Mouse (Mus musculus) hindbrain, embryonic 11.5 days (tissue): ENCODE measurements at regions not wholly inside any gene's neighbourhood (a gene's known extent, or its start where the extent isn't known, plus 50 kb on each side); places are given as distances from the start of the nearest gene placed in this dataset.

Experiments used
- ATAC-seq: fragments of 200-750 bp; cut with Nextera tagmentation; 2 replicates; pipeline ENCODE4 v1.8.0; 2017; ENCODE audit warnings: mild to moderate bottlenecking, moderate TSS enrichment, moderate library complexity; ENCODE audit not compliant: low FRiP score
- DNase-seq: peaks from one replicate; pipeline ENCODE4 v3.0.0-alpha.2; 2015; ENCODE audit warnings: low spot score
- H3K27ac ChIP-seq: fragments of 300-500 bp; sonication (generic); 2 replicates; pipeline ENCODE4 v1.5.1; 2014; ENCODE audit warnings: mild to moderate bottlenecking, low read depth, low read length
- H3K27me3 ChIP-seq: fragments of 300-500 bp; sonication (generic); 2 replicates; pipeline ENCODE4 v1.6.1; 2014; ENCODE audit warnings: mild to moderate bottlenecking, low read length, moderate library complexity, mixed read lengths; ENCODE audit not compliant: control insufficient read depth, insufficient read depth
- H3K36me3 ChIP-seq: fragments of 300-500 bp; sonication (generic); 2 replicates; pipeline ENCODE4 v1.6.1; 2014; ENCODE audit warnings: mild to moderate bottlenecking, low read length, moderate library complexity, mixed read lengths; ENCODE audit not compliant: control insufficient read depth, insufficient read depth
- H3K4me1 ChIP-seq: fragments of 300-500 bp; sonication (generic); replicated peaks from 2 replicates; pipeline ENCODE4 v1.6.1; 2014; ENCODE audit warnings: low read length, mixed read lengths; ENCODE audit not compliant: control insufficient read depth, insufficient read depth
- H3K4me2 ChIP-seq: fragments of 300-500 bp; sonication (generic); replicated peaks from 2 replicates; pipeline ENCODE4 v1.6.1; 2014; ENCODE audit warnings: mild to moderate bottlenecking, low read depth, low read length
- H3K4me3 ChIP-seq: fragments of 300-500 bp; sonication (generic); 2 replicates; pipeline ENCODE4 v1.5.1; 2014; ENCODE audit warnings: low read depth, low read length
- H3K9ac ChIP-seq: fragments of 300-500 bp; sonication (generic); 2 replicates; pipeline ENCODE4 v1.6.1; 2014; ENCODE audit warnings: low read depth, low read length
- H3K9me3 ChIP-seq: fragments of 300-500 bp; sonication (generic); 2 replicates; pipeline ENCODE4 v1.6.1; 2016; ENCODE audit warnings: low read length; ENCODE audit not compliant: control insufficient read depth
- WGBS: fragments of 180-500 bp; shearing (Covaris S2); extraction: QIAGEN DNeasy Blood & Tissue Kit; methylation state at CpG from one replicate; pipeline ENCODE4 v1.1.7; 2014; 5-methylcytosine and 5-hydroxymethylcytosine counted together

- no peaks in the 10 kb centered on the region for H3K27me3 ChIP-seq
- no peak overlapping the region for H3K27ac ChIP-seq
- no peak for DNase-seq
These were observed 189.7 kb upstream of the Nsun2 start for GRCm38 (mm10) chr13:69343806-69344205.

GRCm38 (mm10) chr13:69357435-69357834 is 176.1 kb upstream of the Nsun2 start:
- ATAC-seq: no peak
- H3K27me3 ChIP-seq: no peaks in the 10 kb centered on the region

More at GRCm38 (mm10) chr13:69343806-69344205, 189.7 kb upstream of the Nsun2 start:
- Histone ChIP-seq H3K4me2 (no peak overlapping the region), H3K9me3 (no peaks in the 10 kb centered on the region), H3K4me3 (no peak overlapping the region), H3K9ac (no peak overlapping the region), H3K36me3 (no peaks in the 10 kb centered on the region), H3K4me1 (no peaks in the 10 kb centered on the region)
- no peak for ATAC-seq

GRCm38 (mm10) chr13:69365880-69366490 is 167.6 kb upstream of the Nsun2 start:
- H3K4me3 ChIP-seq: no peak overlapping the region
- H3K9me3 ChIP-seq: no peaks in the 10 kb centered on the region
- H3K4me2 ChIP-seq: no peak overlapping the region
- no peak overlapping the region for H3K27ac ChIP-seq
- ATAC-seq (0 out of 2 replicates have a peak, but pooled peaks have one; percentile 45), DNase-seq (peak; percentile 14)
- H3K4me1 ChIP-seq: no peaks in the 10 kb centered on the region
- H3K36me3 ChIP-seq: no peaks in the 10 kb centered on the region
- WGBS: 67% methylated on average over 1 of the region's 1 CpGs
- H3K27me3 ChIP-seq: no peaks in the 10 kb centered on the region
- no peak overlapping the region for H3K9ac ChIP-seq

More at GRCm38 (mm10) chr13:69357435-69357834, 176.1 kb upstream of the Nsun2 start:
- DNase-seq: no peak
- Histone ChIP-seq H3K9ac (no peak overlapping the region), H3K27ac (no peak overlapping the region), H3K4me1 (no peaks in the 10 kb centered on the region), H3K36me3 (no peaks in the 10 kb centered on the region), H3K4me3 (no peak overlapping the region), H3K9me3 (no peaks in the 10 kb centered on the region), H3K4me2 (no peak overlapping the region)
- WGBS: 93% methylated on average over 6 of the region's 6 CpGs

- H3K27ac ChIP-seq: no peak overlapping the region
- H3K9me3 ChIP-seq: no peaks in the 10 kb centered on the region
- DNase-seq: no peak
- no peaks in the 10 kb centered on the region for H3K27me3 ChIP-seq
- no peak overlapping the region for H3K9ac ChIP-seq
- H3K4me2 ChIP-seq: no peak overlapping the region
- peak; percentile 30; the same call in 1 of the 2 replicates for ATAC-seq
- H3K36me3 ChIP-seq: no peaks in the 10 kb centered on the region
- no peaks in the 10 kb centered on the region for H3K4me1 ChIP-seq
- H3K4me3 ChIP-seq: no peak overlapping the region
- 79% methylated on average over 6 of the region's 6 CpGs for WGBS
These were observed 160.3 kb upstream of the Nsun2 start for GRCm38 (mm10) chr13:69373101-69373815.

- Histone ChIP-seq H3K4me2 (no peak overlapping the region), H3K27me3 (no peaks in the 10 kb centered on the region), H3K4me3 (no peak overlapping the region), H3K4me1 (no peaks in the 10 kb centered on the region), H3K9ac (no peak overlapping the region), H3K36me3 (no peaks in the 10 kb centered on the region), H3K27ac (no peak overlapping the region), H3K9me3 (no peaks in the 10 kb centered on the region)
- DNase-seq (no peak), ATAC-seq (peak; percentile 54; the same call in 1 of the 2 replicates)
- WGBS: 81% methylated on average over 1 of the region's 1 CpGs
These were observed 159.8 kb upstream of the Nsun2 start for GRCm38 (mm10) chr13:69373816-69374142.

DNA sequence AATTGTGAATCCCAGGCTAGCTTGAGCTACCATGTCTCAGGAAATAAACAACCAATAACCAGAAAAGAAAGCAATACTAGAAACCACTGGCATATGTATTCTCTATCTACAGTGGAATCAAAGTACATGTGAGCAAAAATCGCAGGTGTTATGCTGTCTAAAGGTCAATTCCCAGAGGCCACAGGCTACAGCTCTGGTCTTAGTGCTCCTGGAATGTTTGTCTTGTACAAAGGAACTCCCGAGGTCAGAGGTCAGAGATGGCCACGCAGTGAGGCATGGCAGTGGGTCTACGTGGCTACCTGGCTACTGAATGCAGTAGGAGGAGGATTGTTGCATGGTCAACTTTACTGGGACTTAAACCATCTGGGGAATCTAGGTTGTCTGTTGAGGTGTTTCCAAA is 153.1 kb upstream of the Nsun2 start:
- Histone ChIP-seq H3K9ac (no peak overlapping the region), H3K4me1 (no peaks in the 10 kb centered on the region), H3K4me3 (no peak overlapping the region), H3K27me3 (no peaks in the 10 kb centered on the region), H3K27ac (no peak overlapping the region), H3K4me2 (no peak overlapping the region), H3K36me3 (no peaks in the 10 kb centered on the region), H3K9me3 (no peaks in the 10 kb centered on the region)
- 65% methylated on average over 4 of the region's 4 CpGs for WGBS
- no peak for ATAC-seq
- DNase-seq: no peak

- Histone ChIP-seq H3K27me3 (no peaks in the 10 kb centered on the region), H3K9me3 (no peaks in the 10 kb centered on the region)
- peak; percentile 22 for DNase-seq
These were observed 148.8 kb upstream of the Nsun2 start for GRCm38 (mm10) chr13:69384767-69385166.

DNA sequence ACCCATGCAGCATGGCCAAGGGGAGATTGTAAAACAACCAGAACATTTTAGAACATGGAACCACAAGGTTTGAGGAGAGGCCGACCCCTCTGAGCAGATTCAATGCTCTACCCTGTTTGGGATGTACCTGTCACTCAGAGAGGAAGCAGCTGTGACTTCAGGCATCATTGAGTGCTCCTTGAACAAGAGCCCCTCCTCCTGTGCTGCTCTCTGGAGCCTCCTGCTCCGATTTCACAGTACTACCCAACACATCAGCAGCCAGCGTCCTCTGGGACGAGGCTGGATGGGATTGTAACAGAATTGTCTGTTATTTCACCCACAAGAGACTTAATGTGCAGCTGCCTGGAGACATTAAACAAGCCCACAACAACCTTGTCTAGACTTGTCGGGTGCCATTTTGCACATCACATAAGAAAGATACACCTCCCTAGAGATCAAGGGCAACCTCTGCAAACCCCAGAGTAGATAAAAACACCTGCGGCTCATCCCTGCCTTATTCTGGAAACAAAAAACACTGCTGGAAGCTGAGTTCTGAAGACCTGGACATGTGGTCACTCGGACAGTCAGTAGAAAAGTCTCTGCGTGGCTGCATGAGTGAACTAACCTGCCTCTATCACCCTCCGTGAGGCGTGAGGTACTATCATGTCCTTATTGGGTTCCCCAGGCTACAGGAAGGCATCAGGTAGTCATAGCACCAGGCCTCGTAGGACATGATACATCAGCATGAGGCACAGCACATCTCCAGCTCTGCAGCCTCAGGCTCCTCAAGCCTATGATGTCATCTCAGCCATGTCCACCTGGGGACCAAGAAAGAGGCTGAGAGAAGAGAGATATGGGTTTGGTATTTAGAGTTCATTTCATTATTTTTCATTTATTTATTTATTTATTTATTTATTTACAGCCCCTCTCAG is 140.4 kb upstream of the Nsun2 start:
- Histone ChIP-seq H3K4me2 (no peak overlapping the region), H3K9ac (no peak overlapping the region), H3K4me3 (no peak overlapping the region), H3K27ac (no peak overlapping the region), H3K36me3 (no peaks in the 10 kb centered on the region), H3K9me3 (no peaks in the 10 kb centered on the region), H3K27me3 (no peaks in the 10 kb centered on the region), H3K4me1 (no peaks in the 10 kb centered on the region)
- no peak for ATAC-seq
- WGBS: 78% methylated on average over 11 of the region's 11 CpGs
- DNase-seq: no peak

More at GRCm38 (mm10) chr13:69384767-69385166, 148.8 kb upstream of the Nsun2 start:
- H3K4me2 ChIP-seq: no peak overlapping the region
- no peak for ATAC-seq
- no peak overlapping the region for H3K9ac ChIP-seq
- no peaks in the 10 kb centered on the region for H3K36me3 ChIP-seq
- no peak overlapping the region for H3K27ac ChIP-seq
- H3K4me3 ChIP-seq: no peak overlapping the region
- H3K4me1 ChIP-seq: no peaks in the 10 kb centered on the region
